Mouse (Mus musculus) frontal cortex, postnatal 36 days (tissue): ENCODE results near the gene 3110040M04Rik.
"Not testable (repeated sequence)": the region's sequence is repeated elsewhere in the genome, so short reads cannot be mapped to it uniquely, and the experiment has no call there.

Experiments used
- DNase-seq, 2 experiments: peaks; one replicate each; pipeline ENCODE4 v3.0.0; 2022; ENCODE audit warnings: low spot score in 2 of 2

3110040M04Rik gene

DNA sequence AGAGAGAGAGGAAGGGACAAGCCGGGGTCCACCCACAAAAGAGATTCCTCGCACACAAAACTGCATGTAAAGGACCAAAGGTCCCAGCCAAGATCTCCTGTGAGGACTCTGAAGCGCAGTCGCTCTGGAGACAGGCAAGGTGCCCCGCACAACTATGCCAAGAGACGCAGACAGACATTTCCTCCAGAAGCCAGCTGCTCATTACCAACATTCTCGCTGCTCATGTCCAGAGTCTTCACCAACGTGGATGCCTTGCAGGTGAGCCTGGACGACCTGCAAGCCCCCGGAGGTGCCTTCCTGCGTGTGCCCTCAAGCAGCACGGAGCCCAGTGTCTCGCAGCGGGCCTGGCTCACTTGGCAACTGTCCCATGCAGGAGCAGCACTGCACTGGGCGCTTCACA is 11.2 kb upstream of the 3110040M04Rik start:
- not testable (repeated sequence) for DNase-seq

DNA sequence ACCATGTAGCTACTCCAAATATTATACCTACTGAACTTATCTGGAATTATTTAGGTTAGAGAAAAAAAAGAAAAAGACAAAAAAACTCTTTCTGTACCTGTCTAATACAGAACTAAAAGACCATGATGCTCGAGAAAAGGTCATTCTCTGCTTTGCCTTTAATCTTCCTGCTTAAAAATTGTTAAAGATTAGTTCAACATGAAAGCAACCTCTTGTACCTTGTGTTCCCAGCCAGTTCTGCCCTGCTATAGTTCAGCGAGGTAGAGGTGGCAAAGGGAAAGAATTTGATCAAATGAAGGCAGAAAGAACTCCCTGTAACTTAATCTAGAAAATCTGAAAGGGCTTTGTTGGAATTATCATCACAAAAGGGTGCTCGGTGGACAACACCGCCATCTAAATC is 7.9 kb upstream of the 3110040M04Rik start:
- DNase-seq = not testable (repeated sequence)

GRCm38 (mm10) chr1:151196690-151197089 is 7.2 kb upstream of the 3110040M04Rik start:
- DNase-seq = not testable (repeated sequence)

- DNase-seq = not testable (repeated sequence)
These were observed 5.8 kb upstream of the 3110040M04Rik start, which contains the start of gene Gm47995 for GRCm38 (mm10) chr1:151198120-151198519. Gene Gm47995 (plus strand): TSS chr1:151198448.

GRCm38 (mm10) chr1:151200620-151201019 is 3.3 kb upstream of the 3110040M04Rik start:
- not testable (repeated sequence) for DNase-seq

DNA sequence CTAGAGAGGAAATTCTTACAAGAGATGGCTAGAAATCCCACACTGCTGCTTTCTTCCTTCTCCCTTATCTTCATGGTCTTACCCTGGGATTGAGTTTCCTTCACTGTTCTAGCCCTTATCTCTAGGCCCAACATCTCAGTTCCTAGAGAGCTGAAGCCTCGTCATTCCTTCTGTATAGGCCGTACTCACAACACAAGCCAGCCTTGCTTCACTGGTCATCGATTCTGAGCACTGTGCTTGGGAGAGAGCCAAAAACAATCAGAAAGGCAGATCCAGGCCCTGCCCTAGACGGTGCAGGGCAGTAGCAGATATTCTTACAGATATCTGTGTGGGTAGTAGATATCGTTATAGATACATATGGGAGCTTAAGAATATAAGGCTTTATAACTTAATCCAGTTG is 1.1 kb upstream of the 3110040M04Rik start:
- DNase-seq = not testable (repeated sequence)

- not testable (repeated sequence) for DNase-seq
These were observed 4.6 kb downstream of the 3110040M04Rik start for GRCm38 (mm10) chr1:151208493-151208892.

- DNase-seq = not testable (repeated sequence)
These were observed 5.0 kb downstream of the 3110040M04Rik start for GRCm38 (mm10) chr1:151208944-151209343.

GRCm38 (mm10) chr1:151209824-151210355 is 6.0 kb downstream of the 3110040M04Rik start, which contains the start of gene Gm47996:
Gene Gm47996 (plus strand): TSS chr1:151210131.
- not testable (repeated sequence) for DNase-seq

- DNase-seq = not testable (repeated sequence)
These were observed 7.7 kb downstream of the 3110040M04Rik start for GRCm38 (mm10) chr1:151211666-151212065.

GRCm38 (mm10) chr1:151214862-151215261 is 10.9 kb downstream of the 3110040M04Rik start:
- DNase-seq = no peak

DNA sequence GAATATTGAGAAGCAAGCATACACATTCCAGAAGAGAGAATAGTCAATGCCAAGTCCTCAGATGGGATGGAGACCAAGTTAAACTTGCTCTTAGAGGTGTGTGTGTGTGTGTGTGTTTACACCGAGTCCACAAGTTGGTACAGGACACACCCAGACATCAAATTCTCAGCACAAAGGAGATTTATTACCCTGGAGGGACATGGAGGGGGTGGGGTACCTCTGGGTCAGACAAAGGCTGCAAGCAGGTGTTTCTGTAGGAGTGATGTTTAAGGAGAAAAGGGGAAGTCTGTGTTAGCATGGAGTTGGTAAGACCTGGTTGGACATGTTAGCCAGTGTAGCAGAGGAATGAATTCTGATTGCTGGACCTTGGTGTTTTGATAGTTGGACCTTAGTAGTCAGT is 12.1 kb downstream of the 3110040M04Rik start:
- no peak for DNase-seq

GRCm38 (mm10) chr1:151216417-151216816 is 12.5 kb downstream of the 3110040M04Rik start:
- DNase-seq = no peak

DNA sequence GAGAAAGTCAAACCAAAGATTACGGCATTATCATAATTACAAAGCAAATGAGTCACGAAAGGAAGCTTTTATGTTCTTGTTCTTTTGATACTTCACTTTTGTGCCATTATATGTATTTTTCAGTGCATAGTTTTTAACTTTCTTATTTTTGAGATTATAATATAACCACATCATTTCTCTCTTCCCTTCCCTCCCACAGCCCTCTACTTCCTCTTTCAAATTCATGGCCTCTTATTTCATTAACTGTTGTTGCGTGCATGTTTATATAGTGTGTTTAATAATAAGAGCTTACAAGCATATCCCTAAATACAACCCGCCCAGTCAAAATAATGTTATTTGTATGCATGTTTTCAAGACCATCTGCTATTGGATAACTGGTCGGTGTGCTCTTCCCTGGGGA is 15.1 kb downstream of the 3110040M04Rik start:
- no peak for DNase-seq

- no peak for DNase-seq
These were observed 16.2 kb downstream of the 3110040M04Rik start for GRCm38 (mm10) chr1:151220098-151220497.

GRCm38 (mm10) chr1:151222561-151223267 is 18.8 kb downstream of the 3110040M04Rik start:
- no peak for DNase-seq

DNA sequence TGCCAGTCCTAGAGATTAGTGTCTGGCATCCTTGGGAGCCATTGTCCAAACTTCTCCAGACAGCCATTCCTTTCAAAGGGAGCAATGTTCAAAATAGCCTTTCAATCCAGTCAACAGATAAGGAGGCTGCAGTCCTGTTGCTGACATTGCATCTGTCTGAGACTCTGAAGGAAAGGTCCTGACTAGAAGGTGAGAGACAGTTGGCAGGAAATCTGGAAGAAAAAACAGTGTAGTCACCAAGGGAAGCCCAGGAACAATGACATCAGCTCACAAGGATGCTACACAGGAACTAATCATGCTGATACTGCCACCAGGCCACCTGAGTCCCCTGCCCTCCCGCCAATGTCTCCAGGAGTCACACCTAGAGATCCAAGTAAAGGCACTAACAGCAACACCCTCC is 19.5 kb downstream of the 3110040M04Rik start:
- no peak for DNase-seq

DNA sequence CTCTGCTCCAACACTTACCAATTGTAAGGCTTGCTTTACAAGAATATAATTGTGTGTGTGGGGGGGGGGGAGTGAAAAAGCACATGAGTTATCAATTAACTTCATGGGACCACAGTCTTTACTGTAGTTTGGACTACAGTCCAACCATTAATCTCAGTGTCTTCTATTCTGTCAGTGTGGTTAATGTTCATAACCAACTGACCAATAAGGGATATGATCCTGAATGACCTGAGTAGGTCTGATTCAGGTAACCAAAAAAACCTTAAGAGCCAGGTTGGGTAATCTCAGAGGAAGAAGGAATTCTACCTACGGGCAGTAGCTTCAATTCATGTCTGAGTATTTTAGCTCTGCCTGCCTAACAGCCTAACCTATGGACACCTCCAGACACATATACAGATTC is 20.6 kb downstream of the 3110040M04Rik start:
- DNase-seq = no peak

- no peak for DNase-seq
These were observed 23.6 kb downstream of the 3110040M04Rik start for GRCm38 (mm10) chr1:151227506-151227905.

- DNase-seq = no peak
These were observed 24.5 kb downstream of the 3110040M04Rik start for GRCm38 (mm10) chr1:151228320-151228989.

DNA sequence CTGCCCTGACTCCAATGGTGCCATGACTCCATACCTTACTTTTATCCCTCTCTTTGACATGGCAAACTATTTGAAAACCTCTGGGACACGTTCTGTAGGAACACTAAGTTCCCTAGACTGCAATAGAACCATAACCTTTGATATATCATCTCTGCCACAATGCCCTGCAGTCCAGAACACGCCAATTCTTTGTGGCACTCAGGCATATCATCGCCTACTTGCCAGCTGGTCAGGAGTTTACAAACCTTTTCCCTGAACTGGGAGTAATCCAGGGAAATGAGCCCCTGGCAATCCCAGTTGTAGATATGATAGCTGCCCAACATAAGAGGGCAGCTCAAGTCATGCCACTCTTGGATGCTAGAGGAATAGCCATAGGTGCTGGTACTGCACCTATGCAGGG is 28.4 kb downstream of the 3110040M04Rik start:
- no peak for DNase-seq

- no peak for DNase-seq
These were observed 29.8 kb downstream of the 3110040M04Rik start for GRCm38 (mm10) chr1:151233756-151234155.

DNA sequence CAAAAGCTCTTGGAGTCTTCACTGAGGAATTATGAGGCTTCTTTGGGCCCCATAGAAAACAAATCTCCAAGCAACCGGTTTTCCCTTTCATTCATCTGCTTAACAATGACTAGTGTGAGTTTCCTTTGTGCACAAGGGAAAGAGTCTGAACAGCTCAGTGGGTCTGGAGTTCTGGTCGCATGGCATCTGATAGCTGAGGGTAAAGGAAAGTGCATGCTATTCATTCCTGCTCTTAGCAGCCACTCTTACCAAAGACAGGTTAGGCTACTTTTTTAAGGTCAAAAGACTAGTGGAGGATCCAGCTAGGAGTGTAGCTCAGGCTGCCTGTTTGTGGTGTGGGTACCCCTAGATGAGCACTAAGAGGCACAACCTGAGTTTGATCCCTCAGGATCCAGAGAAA is 31.7 kb downstream of the 3110040M04Rik start:
- DNase-seq = no peak
